Mouse (Mus musculus) left cerebral cortex, postnatal 10 days (tissue): ENCODE measurements around the gene Bco1. TPM values are rescaled to one million over a fixed set of nuclear protein-coding genes. Genes with fewer than 3 reads are reported as not detected.

Source experiments
- DNase-seq, 2 experiments: peaks; one replicate each; pipeline ENCODE4 v3.0.0; 2021 to 2022; ENCODE audit warnings: low spot score in 2 of 2, mixed read lengths in 1 of 2; ENCODE audit errors: extremely low spot score in 1 of 2
- intact Hi-C: fragments of 180-260 bp; cut with DNase I; formaldehyde crosslinking; loops from one replicate; pipeline ENCODE4 v1.15.1; 2025
- total RNA-seq, 2 experiments: library from RNA; stranded (reverse); gene quantifications; 2 replicates each; pipeline ENCODE4 v1.2.3; 2021

Bco1 gene
- total RNA-seq: not detected

GRCm38 (mm10) chr8:117095647-117096046 lies at the start of gene Bco1:
Gene Bco1, plus strand, starts transcription at chr8:117095854.
- DNase-seq: no peak
- intact Hi-C loops: no loop called here

- no peak for DNase-seq
- intact Hi-C loops: no loop called here
These were observed 46.2 kb upstream of the Bco1 start for GRCm38 (mm10) chr8:117049444-117049843.

- intact Hi-C loops: no loop called here
- DNase-seq: no peak
These were observed 44.9 kb upstream of the Bco1 start for GRCm38 (mm10) chr8:117050763-117051162.

- intact Hi-C loops: no loop called here
- no peak for DNase-seq
These were observed 44.3 kb upstream of the Bco1 start for GRCm38 (mm10) chr8:117051316-117051715.

- intact Hi-C loops: no loop called here
- DNase-seq: peak in 1 of 2 experiments; percentile 40
These were observed 42.2 kb upstream of the Bco1 start for GRCm38 (mm10) chr8:117053135-117054079.

- intact Hi-C loops: no loop called here
- DNase-seq: no peak
These were observed 41.5 kb upstream of the Bco1 start for GRCm38 (mm10) chr8:117054146-117054545.

- intact Hi-C loops: no loop called here
These were observed 40.6 kb upstream of the Bco1 start for GRCm38 (mm10) chr8:117055097-117055496.

GRCm38 (mm10) chr8:117059021-117059420 lies 36.6 kb upstream of the Bco1 start:
- DNase-seq: no peak
- intact Hi-C loops: no loop called here

More at GRCm38 (mm10) chr8:117055097-117055496, 40.6 kb upstream of the Bco1 start:
- no peak for DNase-seq

GRCm38 (mm10) chr8:117060306-117060705 lies 35.3 kb upstream of the Bco1 start:
- DNase-seq: no peak
- intact Hi-C loops: no loop called here

- intact Hi-C loops: no loop called here
- DNase-seq: peak; percentile 9 to 58
These were observed 34.3 kb upstream of the Bco1 start for GRCm38 (mm10) chr8:117061180-117061880.

- no peak for DNase-seq
- intact Hi-C loops: no loop called here
These were observed 28.7 kb upstream of the Bco1 start for GRCm38 (mm10) chr8:117066955-117067354.

- DNase-seq: no peak
- intact Hi-C loops: no loop called here
These were observed 28.3 kb upstream of the Bco1 start for GRCm38 (mm10) chr8:117067396-117067795.

- no peak for DNase-seq
- intact Hi-C loops: no loop called here
These were observed 27.4 kb upstream of the Bco1 start for GRCm38 (mm10) chr8:117068294-117068693.

GRCm38 (mm10) chr8:117069708-117070107 lies 25.9 kb upstream of the Bco1 start:
- DNase-seq: no peak

GRCm38 (mm10) chr8:117074350-117075182 lies 21.1 kb upstream of the Bco1 start:
- no peak for DNase-seq
- intact Hi-C loops: no loop called here

More at GRCm38 (mm10) chr8:117069708-117070107, 25.9 kb upstream of the Bco1 start:
- intact Hi-C loops: no loop called here

GRCm38 (mm10) chr8:117078367-117078926 lies 17.2 kb upstream of the Bco1 start:
- no peak for DNase-seq
- intact Hi-C loops: no loop called here

- DNase-seq: no peak
- intact Hi-C loops: no loop called here
These were observed 16.0 kb upstream of the Bco1 start for GRCm38 (mm10) chr8:117079652-117080051.

GRCm38 (mm10) chr8:117082399-117082872 lies 13.2 kb upstream of the Bco1 start, which contains the start of gene Pkd1l2:
Gene Pkd1l2, minus strand, starts transcription at chr8:117082449.
- no peak for DNase-seq
- intact Hi-C loops: no loop called here
